Mouse (Mus musculus): ENCODE measurements around the gene Ctu2.

Gene Ctu2

GRCm38 (mm10) chr8:122445203-122445602 lies 30.7 kb upstream of the Ctu2 start:
- in situ Hi-C loops (cut with MseI, MboI), result no loop called here

- in situ Hi-C loops (cut with MseI, MboI), result no loop called here
These were observed 24.7 kb upstream of the Ctu2 start for GRCm38 (mm10) chr8:122451161-122451703.

- in situ Hi-C loops (cut with MseI, MboI), result no loop called here
These were observed 23.8 kb upstream of the Ctu2 start for GRCm38 (mm10) chr8:122452154-122452553.

- in situ Hi-C loops (cut with MseI, MboI), result no loop called here
These were observed 21.5 kb upstream of the Ctu2 start for GRCm38 (mm10) chr8:122454409-122454808.

GRCm38 (mm10) chr8:122457171-122457570 lies 18.8 kb upstream of the Ctu2 start:
- in situ Hi-C loops (cut with MseI, MboI), result no loop called here

GRCm38 (mm10) chr8:122459218-122459900 lies 16.6 kb upstream of the Ctu2 start:
- in situ Hi-C loops (cut with MseI, MboI), result no loop called here

GRCm38 (mm10) chr8:122459990-122460389 lies 16.0 kb upstream of the Ctu2 start:
- in situ Hi-C loops (cut with MseI, MboI), result no loop called here

GRCm38 (mm10) chr8:122460524-122461472 lies 15.1 kb upstream of the Ctu2 start, which contains the start of gene Snai3:
Snai3 (minus strand) TSS chr8:122460733.
- in situ Hi-C loops (cut with MseI, MboI), result no loop called here

GRCm38 (mm10) chr8:122461473-122462148 lies 14.3 kb upstream of the Ctu2 start:
- in situ Hi-C loops (cut with MseI, MboI), result no loop called here

GRCm38 (mm10) chr8:122462510-122462909 lies 13.4 kb upstream of the Ctu2 start:
- in situ Hi-C loops (cut with MseI, MboI), result no loop called here

GRCm38 (mm10) chr8:122463651-122464640 lies 12.0 kb upstream of the Ctu2 start:
- in situ Hi-C loops (cut with MseI, MboI), result no loop called here

GRCm38 (mm10) chr8:122464985-122465384 lies 11.0 kb upstream of the Ctu2 start:
- in situ Hi-C loops (cut with MseI, MboI), result no loop called here

- in situ Hi-C loops (cut with MseI, MboI), result no loop called here
These were observed 8.1 kb upstream of the Ctu2 start for GRCm38 (mm10) chr8:122467816-122468215.

GRCm38 (mm10) chr8:122469407-122469806 lies 6.5 kb upstream of the Ctu2 start:
- in situ Hi-C loops (cut with MseI, MboI), result no loop called here

GRCm38 (mm10) chr8:122469965-122470364 lies 6.0 kb upstream of the Ctu2 start:
- in situ Hi-C loops (cut with MseI, MboI), result no loop called here

- in situ Hi-C loops (cut with MseI, MboI), result no loop called here
These were observed 5.3 kb upstream of the Ctu2 start for GRCm38 (mm10) chr8:122470691-122471090.

- in situ Hi-C loops (cut with MseI, MboI), result no loop called here
These were observed 2.0 kb upstream of the Ctu2 start for GRCm38 (mm10) chr8:122473911-122474421.

- in situ Hi-C loops (cut with MseI, MboI), result no loop called here
These were observed 887 bp upstream of the Ctu2 start for GRCm38 (mm10) chr8:122474951-122475560.

GRCm38 (mm10) chr8:122482448-122482847 lies 6.5 kb downstream of the Ctu2 start:
- in situ Hi-C loops (cut with MseI, MboI), result no loop called here

- in situ Hi-C loops (cut with MseI, MboI), result no loop called here
These were observed 7.9 kb downstream of the Ctu2 start for GRCm38 (mm10) chr8:122483877-122484276.
